In the genomic region with DNA sequence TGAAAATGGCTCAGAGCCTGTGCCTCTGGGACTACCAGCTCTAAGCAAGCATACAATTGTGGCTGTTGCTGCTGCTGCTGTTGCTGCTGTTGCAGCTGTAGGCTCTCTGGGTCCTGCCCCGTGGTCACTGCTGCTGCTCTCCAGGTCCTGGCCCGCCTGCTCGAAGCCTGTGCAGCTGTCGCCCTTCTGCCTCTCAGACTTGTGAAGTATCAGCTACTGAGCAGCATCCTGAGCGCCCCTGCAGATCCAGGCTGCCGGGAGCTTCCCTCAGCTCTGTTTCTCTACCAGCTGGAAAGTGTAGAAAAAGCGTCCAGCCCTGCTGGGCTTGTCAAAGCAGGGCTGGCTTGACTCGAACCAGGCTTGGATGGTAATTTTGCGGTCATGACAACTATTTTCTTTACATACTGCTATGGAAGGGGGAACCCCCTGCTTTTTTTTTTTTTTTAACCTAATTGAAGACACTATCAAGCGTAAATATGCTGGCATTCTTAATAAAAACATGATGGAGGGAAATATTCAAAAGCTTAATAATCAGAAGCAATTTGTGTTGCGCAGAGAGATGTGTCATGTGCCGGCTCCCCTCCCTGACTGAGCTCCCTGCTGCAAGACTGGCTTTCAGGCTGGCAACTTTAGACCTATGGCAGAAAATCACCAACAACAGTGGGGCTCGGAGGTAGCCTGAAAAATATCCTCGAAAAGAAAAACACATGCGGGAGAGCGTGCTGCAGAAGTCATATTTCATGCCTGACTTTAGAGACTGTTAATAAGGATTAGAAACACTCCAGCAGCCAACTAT, we compare ENCODE assay signal across 15 mouse cellular contexts. TPM values are rescaled to one million over a fixed set of nuclear protein-coding genes. Genes with fewer than 3 reads are reported as not detected.
DNase-seq lines count a peak whose midpoint lies in the region; ATAC-seq and TF ChIP-seq lines count a peak whose summit lies in the region.
"Had no signal": no experiment of that assay in that cellular context is flagged by ENCODE, and none has a peak within 500 bp of the region (broad histone marks: within the 10 kb centered on the region; RNA-seq: fewer than 3 reads in every experiment).

No protein-coding gene starts in this region.

- DNase-seq in hindbrain, embryonic 10.5 days (ENCODE audit: low spot score), result peak; percentile 65
- DNase-seq in hindbrain, embryonic 11.5 days (ENCODE audit: low spot score), result no peak
- peak; percentile 39 for DNase-seq in brain, embryonic 14.5 days (ENCODE audit: low read depth)
- no peak for DNase-seq in limb, embryonic 14.5 days (ENCODE audit: low spot score)
- DNase-seq in cerebellum, adult 11 months, result no peak
- no peak for DNase-seq in layer of hippocampus, adult 9-11 months
- DNase-seq: adrenal gland, postnatal 10 days; gastrocnemius, postnatal 25 days; liver, postnatal 0 days; right cerebral cortex, adult 18-20 months had no signal

- H3K4me2 ChIP-seq in hindbrain, embryonic 11.5 days (replicated peaks; ENCODE audit: low read depth, low read length), result no peak overlapping the region
- H3K4me2 ChIP-seq in embryonic facial prominence, embryonic 15.5 days (replicated peaks), result peak overlapping the region; percentile 26
- H3K4me2 ChIP-seq in limb, embryonic 14.5 days (replicated peaks; ENCODE audit: low read depth, low read length, severe bottlenecking), result peak overlapping the region; percentile 21; the same call in 1 of the 2 replicates
- H3K4me2 ChIP-seq: forebrain, embryonic 13.5 days had no signal

- H3K9ac ChIP-seq in hindbrain, embryonic 11.5 days (ENCODE audit: low read depth, low read length), result no peak overlapping the region
- no peak overlapping the region for H3K9ac ChIP-seq in embryonic facial prominence, embryonic 15.5 days
- H3K9ac ChIP-seq in limb, embryonic 14.5 days (ENCODE audit: low read depth, low read length, severe bottlenecking), result peak overlapping the region; percentile 6; the same call in 1 of the 2 replicates
- H3K9ac ChIP-seq: forebrain, embryonic 13.5 days; liver, postnatal 0 days had no signal

- H3K27ac ChIP-seq in hindbrain, embryonic 10.5 days, result peak overlapping the region; percentile 24; the same call in 1 of the 2 replicates
- H3K27ac ChIP-seq in hindbrain, embryonic 11.5 days (ENCODE audit: low read depth, low read length), result no peak overlapping the region
- no peak overlapping the region for H3K27ac ChIP-seq in embryonic facial prominence, embryonic 15.5 days (replicated peaks)
- no peak overlapping the region for H3K27ac ChIP-seq in limb, embryonic 14.5 days (replicated peaks; ENCODE audit: low read depth, low read length)
- H3K27ac ChIP-seq: forebrain, embryonic 13.5 days had no signal

- H3K9me3 ChIP-seq in hindbrain, embryonic 10.5 days, result no peaks in the 10 kb centered on the region
- no peaks in the 10 kb centered on the region for H3K9me3 ChIP-seq in hindbrain, embryonic 11.5 days (ENCODE audit: control insufficient read depth, low read length)
- H3K9me3 ChIP-seq in embryonic facial prominence, embryonic 15.5 days (replicated peaks), result no peaks in the 10 kb centered on the region
- H3K9me3 ChIP-seq in limb, embryonic 14.5 days (ENCODE audit: control insufficient read depth, low read length), result no peaks in the 10 kb centered on the region
- H3K9me3 ChIP-seq: forebrain, embryonic 13.5 days had no signal

- no peak for ATAC-seq in hindbrain, embryonic 11.5 days (ENCODE audit: low FRiP score)
- ATAC-seq in embryonic facial prominence, embryonic 15.5 days (ENCODE audit: insufficient number of reproducible peaks, low FRiP score, low TSS enrichment, low read depth), result no peak
- 0 out of 2 replicates have a peak, but pooled peaks have one; percentile 27 for ATAC-seq in limb, embryonic 14.5 days (ENCODE audit: low FRiP score, low read depth)
- ATAC-seq in monocyte, adult 5-6 weeks (replicated peaks; ENCODE audit: insufficient number of reproducible peaks, low FRiP score, low TSS enrichment, poor library complexity, severe bottlenecking), result no peak
- ATAC-seq: forebrain, embryonic 13.5 days; liver, postnatal 0 days had no signal

- WGBS in hindbrain, embryonic 10.5 days, result 29% methylated on average over 16 of the region's 16 CpGs
- 25% methylated on average over 16 of the region's 16 CpGs for WGBS in hindbrain, embryonic 11.5 days
- 15% methylated on average over 16 of the region's 16 CpGs for WGBS in embryonic facial prominence, embryonic 15.5 days
- 20% methylated on average over 16 of the region's 16 CpGs for WGBS in limb, embryonic 14.5 days

- H3K27me3 ChIP-seq in hindbrain, embryonic 10.5 days (ENCODE audit: insufficient read depth, poor library complexity, severe bottlenecking), result peaks cover 99% of the 10 kb centered on the region
- peaks cover 72% of the 10 kb centered on the region for H3K27me3 ChIP-seq in hindbrain, embryonic 11.5 days (ENCODE audit: control insufficient read depth, insufficient read depth, low read length)
- H3K27me3 ChIP-seq in embryonic facial prominence, embryonic 15.5 days, result peaks cover 71% of the 10 kb centered on the region
- peaks cover 30% of the 10 kb centered on the region for H3K27me3 ChIP-seq in limb, embryonic 14.5 days (ENCODE audit: control insufficient read depth, insufficient read depth, low read length)

- no peak overlapping the region for H3K4me3 ChIP-seq in hindbrain, embryonic 10.5 days
- H3K4me3 ChIP-seq in hindbrain, embryonic 11.5 days (ENCODE audit: low read depth, low read length), result no peak overlapping the region
- H3K4me3 ChIP-seq in embryonic facial prominence, embryonic 15.5 days (replicated peaks), result no peak overlapping the region
- no peak overlapping the region for H3K4me3 ChIP-seq in limb, embryonic 14.5 days (replicated peaks; ENCODE audit: low read length)
- H3K4me3 ChIP-seq: forebrain, embryonic 13.5 days had no signal

- no peak for TF ChIP-seq POLR2A in brain, embryonic 14.5 days (IDR thresholded peaks at IDR 0.05; ENCODE audit: borderline replicate concordance, extremely low read depth, insufficient read depth, insufficient read length, poor library complexity, severe bottlenecking)
- TF ChIP-seq POLR2A in limb, embryonic 14.5 days (IDR thresholded peaks at IDR 0.05; ENCODE audit: borderline replicate concordance, extremely low read depth, insufficient read depth, insufficient read length), result no peak

- peaks cover 76% of the 10 kb centered on the region for H3K4me1 ChIP-seq in hindbrain, embryonic 10.5 days (replicated peaks)
- H3K4me1 ChIP-seq in hindbrain, embryonic 11.5 days (replicated peaks; ENCODE audit: control insufficient read depth, insufficient read depth, low read length), result peaks cover 28% of the 10 kb centered on the region
- peaks cover 44% of the 10 kb centered on the region for H3K4me1 ChIP-seq in embryonic facial prominence, embryonic 15.5 days
- H3K4me1 ChIP-seq in limb, embryonic 14.5 days (ENCODE audit: control insufficient read depth, insufficient read depth, low read length), result peaks cover 32% of the 10 kb centered on the region

- no peaks in the 10 kb centered on the region for H3K36me3 ChIP-seq in hindbrain, embryonic 10.5 days
- no peaks in the 10 kb centered on the region for H3K36me3 ChIP-seq in hindbrain, embryonic 11.5 days (ENCODE audit: control insufficient read depth, insufficient read depth, low read length)
- no peaks in the 10 kb centered on the region for H3K36me3 ChIP-seq in embryonic facial prominence, embryonic 15.5 days
- H3K36me3 ChIP-seq in limb, embryonic 14.5 days (ENCODE audit: control insufficient read depth, insufficient read depth, low read length), result peaks cover 3% of the 10 kb centered on the region; the same call in 1 of the 2 replicates

- TF ChIP-seq CTCF in brain, embryonic 14.5 days (IDR thresholded peaks at IDR 0.05; ENCODE audit: borderline replicate concordance, extremely low read depth, insufficient read depth, insufficient read length), result no peak

RNA-seq across cellular contexts. Expression of gene Lmx1b, which starts 13.9 kb away (rescaled TPM):
- 2.5 and 7.7 TPM in 2 replicates for polyA plus RNA-seq in hindbrain, embryonic 10.5 days (2016; fragmentation: Nextera tagmentation; extraction: Ambion mirVana)
- 4.2 and 5.0 TPM in 2 replicates for polyA plus RNA-seq in hindbrain, embryonic 11.5 days (2014; fragmentation: Nextera tagmentation; extraction: Ambion mirVana)
- polyA plus RNA-seq in brain, embryonic 14.5 days (2012; rRNA removed), result 2.9 and 16.0 TPM in 2 replicates
- 0.59 and 0.67 TPM in 2 replicates for polyA plus RNA-seq in embryonic facial prominence, embryonic 15.5 days (2015; fragmentation: Nextera tagmentation; extraction: Ambion mirVana)
- 28.3 and 40.0 TPM in 2 replicates for polyA plus RNA-seq in limb, embryonic 14.5 days (2012; rRNA removed)
- 6.3 and 8.4 TPM in 2 replicates for polyA plus RNA-seq in limb, embryonic 14.5 days (2014; fragmentation: Nextera tagmentation; extraction: Ambion mirVana)
- total RNA-seq in monocyte, adult 5-6 weeks (2017), result not detected in 3 replicates
- total RNA-seq: common myeloid progenitor, adult 5-6 weeks had no signal
- polyA plus RNA-seq: intestine, embryonic 14.5 days; liver, postnatal 0 days had no signal

Comparison
In these comparisons a context has a peak if more than half of its experiments do, and no peak if none do; other contexts are left out.
1. DNase-seq: peak in hindbrain, embryonic 10.5 days (single experiment) and brain, embryonic 14.5 days (single experiment); none in hindbrain, embryonic 11.5 days (single experiment), limb, embryonic 14.5 days (single experiment), cerebellum, adult 11 months (single experiment) and layer of hippocampus, adult 9-11 months (single experiment).